Mouse (Mus musculus) neural tube, embryonic 13.5 days (tissue): ENCODE measurements around the gene AI413582. TPM values are rescaled to one million over a fixed set of nuclear protein-coding genes. Genes with fewer than 3 reads are reported as not detected.
A peak's percentile ranks its signal among the peaks of the same experiment; 100 is the strongest.

ENCODE experiments used
- ATAC-seq: fragments of 200-750 bp; cut with Nextera tagmentation; 2 replicates; pipeline ENCODE4 v1.8.0; 2017; ENCODE audit warnings: low read depth, mild to moderate bottlenecking, moderate TSS enrichment, moderate library complexity
- H3K27ac ChIP-seq: fragments of 300-500 bp; sonication (generic); replicated peaks from 2 replicates; pipeline ENCODE4 v1.5.1; 2015; ENCODE audit warnings: moderate library complexity, mild to moderate bottlenecking, inconsistent platforms
- H3K27me3 ChIP-seq: fragments of 300-500 bp; sonication (generic); 2 replicates; pipeline ENCODE4 v1.6.1; 2015; ENCODE audit warnings: mild to moderate bottlenecking, inconsistent platforms
- H3K36me3 ChIP-seq: fragments of 300-500 bp; sonication (generic); 2 replicates; pipeline ENCODE4 v1.6.1; 2015; ENCODE audit warnings: mild to moderate bottlenecking, inconsistent platforms
- H3K4me1 ChIP-seq: fragments of 300-500 bp; sonication (generic); replicated peaks from 2 replicates; pipeline ENCODE4 v1.6.1; 2015; ENCODE audit warnings: inconsistent platforms
- H3K4me2 ChIP-seq: fragments of 300-500 bp; sonication (generic); 2 replicates; pipeline ENCODE4 v1.6.1; 2015; ENCODE audit warnings: inconsistent platforms, mild to moderate bottlenecking, moderate library complexity
- H3K4me3 ChIP-seq: fragments of 300-500 bp; sonication (generic); 2 replicates; pipeline ENCODE4 v1.5.1; 2015; ENCODE audit warnings: mild to moderate bottlenecking, inconsistent platforms
- H3K9ac ChIP-seq: fragments of 300-500 bp; sonication (generic); 2 replicates; pipeline ENCODE4 v1.6.1; 2015; ENCODE audit warnings: moderate library complexity, mild to moderate bottlenecking, inconsistent platforms
- H3K9me3 ChIP-seq: fragments of 300-500 bp; sonication (generic); 2 replicates; pipeline ENCODE4 v1.6.1; 2016; ENCODE audit warnings: inconsistent platforms
- WGBS: fragments of 180-500 bp; shearing (Covaris S2); methylation state at CpG from one replicate; pipeline ENCODE4 v1.1.7; 2015; 5-methylcytosine and 5-hydroxymethylcytosine counted together
- polyA plus RNA-seq: library from polyadenylated mRNA; unstranded; fragments of >200 nt; fragmentation: Nextera tagmentation; extraction: Ambion mirVana; gene quantifications from 2 replicates; pipeline ENCODE4 v1.2.1, GENCODE M21; 2015

Gene AI413582
- 41.3 and 46.0 TPM in 2 replicates for polyA plus RNA-seq

- Histone ChIP-seq H3K27ac (peak within 1 kb of the TSS; percentile 68), H3K36me3 (peaks cover 3% of the 10 kb centered on the region), H3K9ac (peak within 1 kb of the TSS; percentile 77), H3K9me3 (no peaks in the 10 kb centered on the region), H3K4me2 (peak within 1 kb of the TSS; percentile 93), H3K4me3 (peak within 1 kb of the TSS; percentile 71), H3K27me3 (no peaks in the 10 kb centered on the region), H3K4me1 (peaks cover 38% of the 10 kb centered on the region)
- under 1% methylated on average over 58 of the region's 58 CpGs for WGBS
- ATAC-seq, result peak; percentile 95
These were observed at the start of gene AI413582 for GRCm38 (mm10) chr17:27565163-27565941. Gene AI413582, minus strand, starts transcription at chr17:27565756.

GRCm38 (mm10) chr17:27613016-27613415 lies 47.5 kb upstream of the AI413582 start:
- no peak overlapping the region for H3K9ac ChIP-seq
- peaks cover 27% of the 10 kb centered on the region for H3K36me3 ChIP-seq
- no peak overlapping the region for H3K4me2 ChIP-seq
- no peak overlapping the region for H3K4me3 ChIP-seq
- peaks cover 61% of the 10 kb centered on the region for H3K4me1 ChIP-seq
- no peaks in the 10 kb centered on the region for H3K9me3 ChIP-seq
- H3K27ac ChIP-seq, result no peak overlapping the region
- WGBS, result 77% methylated on average over 4 of the region's 4 CpGs
- ATAC-seq, result no peak
- no peaks in the 10 kb centered on the region for H3K27me3 ChIP-seq

- Histone ChIP-seq H3K4me3 (no peak overlapping the region), H3K36me3 (peaks cover 21% of the 10 kb centered on the region), H3K27me3 (no peaks in the 10 kb centered on the region), H3K27ac (0 out of 2 replicates have a peak overlapping the region, but pooled peaks have one; percentile 46), H3K4me1 (peaks cover 61% of the 10 kb centered on the region), H3K9ac (no peak overlapping the region), H3K4me2 (no peak overlapping the region), H3K9me3 (no peaks in the 10 kb centered on the region)
- WGBS, result 81% methylated on average over 5 of the region's 5 CpGs
- no peak for ATAC-seq
These were observed 46.4 kb upstream of the AI413582 start for GRCm38 (mm10) chr17:27611994-27612393.

- 70% methylated on average over 3 of the region's 3 CpGs for WGBS
- ATAC-seq, result no peak
- no peak overlapping the region for H3K9ac ChIP-seq
These were observed 45.9 kb upstream of the AI413582 start for GRCm38 (mm10) chr17:27611519-27611884.

GRCm38 (mm10) chr17:27610679-27611518 lies 45.3 kb upstream of the AI413582 start:
- peak overlapping the region; percentile 46; the same call in 1 of the 2 replicates for H3K27ac ChIP-seq
- 76% methylated on average over 10 of the region's 10 CpGs for WGBS
- no peak overlapping the region for H3K9ac ChIP-seq
- peaks cover 70% of the 10 kb centered on the region for H3K4me1 ChIP-seq
- H3K4me2 ChIP-seq, result no peak overlapping the region
- peaks cover 13% of the 10 kb centered on the region; the same call in 1 of the 2 replicates for H3K36me3 ChIP-seq
- H3K4me3 ChIP-seq, result no peak overlapping the region
- ATAC-seq, result no peak
- no peaks in the 10 kb centered on the region for H3K27me3 ChIP-seq
- no peaks in the 10 kb centered on the region for H3K9me3 ChIP-seq

More at GRCm38 (mm10) chr17:27611519-27611884, 45.9 kb upstream of the AI413582 start:
- Histone ChIP-seq H3K9me3 (no peaks in the 10 kb centered on the region), H3K4me2 (no peak overlapping the region), H3K4me1 (peaks cover 66% of the 10 kb centered on the region), H3K36me3 (peaks cover 16% of the 10 kb centered on the region), H3K27me3 (no peaks in the 10 kb centered on the region), H3K4me3 (no peak overlapping the region), H3K27ac (peak overlapping the region; percentile 46; the same call in 1 of the 2 replicates)

- Histone ChIP-seq H3K4me3 (no peak overlapping the region), H3K27ac (no peak overlapping the region), H3K27me3 (no peaks in the 10 kb centered on the region), H3K9ac (no peak overlapping the region), H3K9me3 (no peaks in the 10 kb centered on the region), H3K36me3 (peaks cover 12% of the 10 kb centered on the region; the same call in 1 of the 2 replicates), H3K4me1 (peaks cover 74% of the 10 kb centered on the region), H3K4me2 (no peak overlapping the region)
- ATAC-seq, result no peak
- WGBS, result 89% methylated on average over 7 of the region's 7 CpGs
These were observed 44.0 kb upstream of the AI413582 start for GRCm38 (mm10) chr17:27609576-27609975.

- Histone ChIP-seq H3K27ac (0 out of 2 replicates have a peak overlapping the region, but pooled peaks have one; percentile 13), H3K36me3 (0 out of 2 replicates have a peak, but pooled peaks cover 8% of the 10 kb centered on the region), H3K27me3 (no peaks in the 10 kb centered on the region), H3K4me1 (peaks cover 73% of the 10 kb centered on the region), H3K9ac (no peak overlapping the region), H3K4me3 (no peak overlapping the region), H3K4me2 (no peak overlapping the region), H3K9me3 (no peaks in the 10 kb centered on the region)
- 66% methylated on average over 21 of the region's 21 CpGs for WGBS
- ATAC-seq, result no peak
These were observed 38.1 kb upstream of the AI413582 start for GRCm38 (mm10) chr17:27603522-27604234.

- no peak overlapping the region for H3K4me3 ChIP-seq
- ATAC-seq, result no peak
- H3K9ac ChIP-seq, result no peak overlapping the region
- H3K9me3 ChIP-seq, result no peaks in the 10 kb centered on the region
- no peak overlapping the region for H3K4me2 ChIP-seq
- 87% methylated on average over 2 of the region's 2 CpGs for WGBS
- H3K27me3 ChIP-seq, result no peaks in the 10 kb centered on the region
- peaks cover 74% of the 10 kb centered on the region for H3K4me1 ChIP-seq
- H3K36me3 ChIP-seq, result 0 out of 2 replicates have a peak, but pooled peaks cover 4% of the 10 kb centered on the region
- H3K27ac ChIP-seq, result no peak overlapping the region
These were observed 37.5 kb upstream of the AI413582 start for GRCm38 (mm10) chr17:27603036-27603435.

- whole genome bisulfite sequencing, result 65% methylated on average over 5 of the region's 5 CpGs
- Histone ChIP-seq H3K9ac (no peak overlapping the region), H3K36me3 (peaks cover 9% of the 10 kb centered on the region), H3K9me3 (no peaks in the 10 kb centered on the region), H3K27me3 (no peaks in the 10 kb centered on the region), H3K4me1 (peaks cover 65% of the 10 kb centered on the region), H3K4me2 (no peak overlapping the region), H3K27ac (no peak overlapping the region), H3K4me3 (no peak overlapping the region)
- no peak; the same call in 1 of the 2 replicates for ATAC-seq
These were observed 35.3 kb upstream of the AI413582 start for GRCm38 (mm10) chr17:27600869-27601268.

- no peaks in the 10 kb centered on the region for H3K9me3 ChIP-seq
- H3K9ac ChIP-seq, result no peak overlapping the region
- H3K27me3 ChIP-seq, result no peaks in the 10 kb centered on the region
- no peak overlapping the region for H3K4me3 ChIP-seq
- no peak for ATAC-seq
- H3K4me1 ChIP-seq, result peaks cover 61% of the 10 kb centered on the region
- H3K27ac ChIP-seq, result no peak overlapping the region
- WGBS, result 94% methylated on average over 3 of the region's 3 CpGs
- H3K4me2 ChIP-seq, result no peak overlapping the region
- peaks cover 15% of the 10 kb centered on the region for H3K36me3 ChIP-seq
These were observed 34.7 kb upstream of the AI413582 start for GRCm38 (mm10) chr17:27600286-27600685.

GRCm38 (mm10) chr17:27596376-27597190 lies 31.0 kb upstream of the AI413582 start:
- peaks cover 24% of the 10 kb centered on the region for H3K4me1 ChIP-seq
- ATAC-seq, result no peak
- H3K4me3 ChIP-seq, result no peak overlapping the region
- H3K4me2 ChIP-seq, result no peak overlapping the region
- 84% methylated on average over 21 of the region's 21 CpGs for WGBS
- H3K9ac ChIP-seq, result no peak overlapping the region
- no peaks in the 10 kb centered on the region for H3K9me3 ChIP-seq
- no peaks in the 10 kb centered on the region for H3K27me3 ChIP-seq
- peaks cover 48% of the 10 kb centered on the region for H3K36me3 ChIP-seq
- no peak overlapping the region for H3K27ac ChIP-seq
